Mouse (Mus musculus) heart, postnatal 4 days (tissue): ENCODE results near the gene Hoxa4. TPM values are rescaled to one million over a fixed set of nuclear protein-coding genes. Genes with fewer than 3 reads are reported as not detected.

Experiments
- DNase-seq: peaks from one replicate; pipeline ENCODE4 v3.0.0; 2021
- total RNA-seq, 2 experiments: library from RNA; stranded (reverse); gene quantifications; 2 replicates each; pipeline ENCODE4 v1.2.3; 2021

The Hoxa4 gene
- under 1 TPM; 0.71 to 0.86 TPM for total RNA-seq

DNA sequence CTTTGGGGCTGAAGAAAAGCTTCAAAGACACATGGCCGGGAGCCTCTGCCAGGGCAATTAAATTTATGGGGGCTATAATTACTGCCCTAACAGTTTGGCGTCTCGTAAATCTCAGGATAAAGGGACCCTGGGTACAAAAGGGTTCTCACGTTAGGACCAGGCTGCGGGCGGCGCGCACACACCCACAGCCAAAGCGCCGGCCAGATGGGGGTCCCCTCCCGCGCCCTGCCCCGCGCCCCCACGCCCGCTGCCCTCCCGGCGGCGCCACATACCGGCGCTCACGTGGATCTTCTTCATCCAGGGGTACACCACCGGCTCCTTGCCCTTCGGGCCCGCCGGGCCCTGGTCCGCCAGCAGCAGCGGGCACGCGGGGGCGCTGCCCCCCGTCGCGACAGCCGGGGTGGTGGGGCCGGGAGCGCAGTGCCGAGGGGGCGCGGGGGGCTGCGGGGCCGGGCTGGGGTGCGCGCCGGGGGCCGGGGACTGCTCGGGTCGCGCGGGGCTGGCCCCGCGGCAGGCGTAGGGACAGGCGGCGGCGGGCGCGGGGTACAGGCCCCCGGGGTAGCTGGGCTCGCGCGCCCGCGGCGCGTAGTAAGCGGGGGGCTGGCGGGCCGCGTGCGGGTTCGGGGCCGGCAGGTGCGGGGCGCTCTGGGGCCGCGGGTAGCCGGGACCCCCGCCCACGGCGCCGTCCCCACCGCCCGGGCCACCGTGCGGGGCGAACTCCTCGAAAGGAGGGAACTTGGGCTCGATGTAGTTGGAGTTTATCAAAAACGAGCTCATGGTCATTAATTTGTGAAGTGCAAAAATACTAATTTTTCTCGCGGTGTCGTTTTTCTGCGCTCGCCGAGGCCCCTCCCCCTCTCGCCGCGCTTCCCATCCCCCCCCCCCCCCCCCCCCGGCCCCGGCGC, at the start of gene Hoxa4:
TSS of gene Hoxa4 (minus strand) at position 848 of the 905 bp plus-strand sequence.
- no peak for DNase-seq

DNA sequence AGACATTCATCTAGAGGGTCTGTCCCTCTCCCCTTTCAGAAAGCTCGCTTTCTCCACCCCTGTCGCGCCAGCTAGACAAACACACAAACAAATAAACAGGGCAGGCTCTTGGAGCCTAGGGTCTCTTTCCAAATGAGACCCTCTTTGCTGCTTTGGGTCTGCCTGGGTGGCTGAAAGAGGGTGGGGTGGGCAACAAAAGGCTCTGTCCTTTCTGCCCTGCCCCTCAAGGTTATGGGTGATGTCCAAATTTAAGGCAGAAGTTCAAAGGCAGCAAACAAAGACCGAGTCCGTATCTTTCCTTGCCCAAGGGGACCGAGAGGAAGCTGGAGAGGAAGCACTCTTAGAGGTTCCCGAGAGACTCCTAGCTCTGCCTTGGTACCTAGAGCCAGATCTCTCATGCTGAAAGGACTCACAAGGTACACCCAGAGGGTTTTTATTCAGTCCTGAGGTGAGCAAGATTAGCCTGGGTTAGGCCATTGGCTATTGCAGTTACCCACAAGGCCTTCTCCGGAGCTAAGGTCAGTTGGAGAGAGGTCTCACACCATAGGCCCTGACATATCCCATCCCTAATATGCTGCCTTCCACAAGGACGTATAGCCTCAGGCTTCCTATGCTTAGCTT, 49.6 kb upstream of the Hoxa4 start:
- DNase-seq: no peak

DNA sequence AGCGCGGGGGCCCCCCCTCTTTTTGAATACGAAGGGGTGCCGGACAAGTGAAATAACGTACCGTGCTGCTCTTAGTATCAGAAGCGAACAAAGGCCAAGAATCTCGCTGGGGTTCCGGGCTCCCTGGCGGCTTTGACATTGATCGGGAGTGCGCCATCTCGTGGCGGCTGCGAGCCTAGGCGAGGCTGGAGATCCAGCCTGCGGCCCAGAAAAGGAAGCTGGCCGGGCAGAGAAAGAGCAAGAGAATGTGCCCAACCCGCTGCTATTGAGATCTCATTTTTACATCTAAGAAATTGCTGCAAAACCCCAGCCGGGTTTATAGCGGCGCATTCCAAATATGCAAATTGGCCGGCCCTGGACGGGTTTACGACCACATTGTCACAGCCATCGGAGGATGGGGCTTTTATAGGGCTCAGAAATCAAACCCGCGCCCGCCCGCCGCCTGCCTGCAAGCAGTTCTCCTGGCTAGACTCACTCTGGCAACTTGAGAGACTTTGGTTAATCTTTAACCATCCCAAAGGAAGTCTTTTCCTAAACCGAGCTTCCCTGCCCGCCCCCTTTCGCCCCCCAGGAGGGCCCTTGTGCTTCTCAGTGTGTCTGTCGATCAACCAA, 48.9 kb upstream of the Hoxa4 start, which contains the start of gene Hoxa10:
TSS of gene Hoxa10 (minus strand) at position 466 of the 612 bp plus-strand sequence.
- DNase-seq: peak; percentile 86

DNA sequence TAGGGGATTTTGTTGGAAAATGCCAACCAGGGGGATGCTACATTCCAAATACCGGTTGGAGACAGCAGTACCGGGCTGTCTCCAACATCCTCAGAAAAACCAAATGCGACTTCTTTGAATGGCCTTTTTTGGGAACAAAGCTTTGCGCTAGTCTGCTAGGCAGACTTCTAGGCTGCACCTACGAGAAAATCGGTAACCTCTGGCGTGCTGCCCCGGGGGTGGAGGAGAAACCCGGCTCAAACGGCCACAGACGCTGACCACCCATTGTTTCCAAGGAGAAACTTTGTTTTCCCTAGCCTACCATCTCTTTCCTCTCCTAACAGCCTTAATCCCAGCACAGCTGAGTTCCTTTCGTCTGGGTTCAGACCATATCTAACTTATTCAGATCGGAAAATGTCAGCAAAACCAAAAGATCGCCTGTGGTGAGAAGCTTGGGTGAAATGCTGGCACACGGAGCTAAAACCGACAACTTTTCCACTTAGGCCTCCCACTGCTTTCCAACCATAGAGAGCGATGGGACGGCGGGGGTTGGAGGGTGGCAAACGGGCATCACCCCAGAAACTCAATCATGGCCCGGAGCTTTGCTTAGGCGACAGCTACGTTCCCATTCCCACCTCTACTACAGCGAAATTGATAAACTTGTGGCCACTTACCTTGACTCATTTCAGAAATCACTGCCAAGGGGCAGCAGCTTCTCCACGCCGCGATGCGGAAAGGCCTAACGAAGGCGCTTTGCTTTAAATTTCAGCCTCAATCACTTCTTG, 48.3 kb upstream of the Hoxa4 start:
- peak; percentile 9 for DNase-seq

DNA sequence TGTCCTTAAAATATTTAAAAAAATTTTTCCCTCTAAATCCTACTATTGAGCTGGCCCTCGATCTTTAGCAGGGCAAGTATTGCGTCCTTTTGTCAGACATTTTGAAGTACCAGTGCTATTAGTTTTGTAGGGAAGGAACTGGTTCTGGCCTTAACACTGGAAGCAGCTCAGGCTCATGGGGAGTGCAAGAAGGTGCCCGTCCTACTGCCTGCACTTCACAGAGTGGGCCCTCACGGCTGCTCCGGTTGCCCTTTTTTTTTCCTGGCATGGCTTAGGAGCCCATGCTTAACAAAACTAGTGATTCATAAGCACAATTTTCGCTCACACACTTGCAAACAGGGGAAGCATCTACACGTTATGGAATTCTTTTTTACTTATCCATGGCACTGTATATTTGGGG, 47.4 kb upstream of the Hoxa4 start:
- peak; percentile 9 for DNase-seq

DNA sequence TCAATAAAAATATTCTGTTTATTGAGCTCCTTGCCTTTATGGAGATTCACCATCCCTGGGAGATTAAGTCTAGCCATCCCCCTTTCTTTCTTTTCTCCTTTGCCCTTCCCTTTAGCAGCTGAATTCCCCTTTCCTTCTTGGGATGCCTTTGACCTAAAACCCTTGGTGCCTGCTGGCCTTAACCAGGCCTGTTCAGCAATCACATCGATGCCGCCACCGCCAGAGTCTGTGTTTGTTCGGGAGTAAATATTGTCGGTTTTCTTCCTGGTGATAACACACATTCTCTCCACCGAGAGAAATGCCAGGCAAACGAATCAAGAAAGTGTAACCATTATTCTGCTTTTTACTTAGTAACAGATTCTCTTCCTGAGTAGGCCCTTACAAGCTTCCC, 46.6 kb upstream of the Hoxa4 start:
- DNase-seq: no peak

DNA sequence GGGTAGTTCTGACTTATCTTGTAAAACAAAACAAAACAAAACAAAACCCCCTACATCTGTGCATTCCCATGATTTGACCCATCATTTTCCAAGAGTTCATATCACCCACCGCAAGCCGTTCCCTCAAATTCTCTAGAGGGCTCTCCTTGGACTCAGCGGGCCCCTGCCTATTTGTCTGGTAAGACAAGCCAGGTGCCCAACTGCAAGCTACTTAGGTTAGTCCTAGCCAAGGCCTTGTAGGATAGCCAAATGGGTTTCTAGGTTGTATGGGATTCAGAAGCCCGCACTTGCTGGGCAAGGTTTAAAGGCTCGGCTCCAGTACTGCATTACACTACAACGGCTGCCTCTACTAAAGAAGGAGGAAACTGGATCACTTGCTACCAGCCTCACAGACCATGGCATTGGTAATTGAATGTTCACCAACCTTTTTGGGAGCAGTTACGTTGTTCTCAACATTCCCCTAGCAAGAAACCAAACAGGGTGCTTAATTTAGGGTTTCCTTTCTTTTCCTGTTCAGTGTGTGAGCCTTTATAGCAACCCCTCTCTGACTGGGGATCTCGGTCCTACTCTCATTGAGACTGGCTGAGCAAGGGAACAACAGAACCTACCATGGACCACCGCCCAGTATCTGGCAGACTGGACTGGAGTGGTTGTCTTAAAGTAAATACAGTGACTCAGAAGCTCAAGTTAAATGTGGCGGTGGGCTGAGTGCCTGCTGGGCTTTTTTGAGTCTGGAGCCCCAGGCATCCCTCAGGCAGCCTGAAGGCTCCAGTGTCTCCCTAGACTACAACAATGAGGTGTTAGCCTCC, 46.0 kb upstream of the Hoxa4 start:
- no peak for DNase-seq

DNA sequence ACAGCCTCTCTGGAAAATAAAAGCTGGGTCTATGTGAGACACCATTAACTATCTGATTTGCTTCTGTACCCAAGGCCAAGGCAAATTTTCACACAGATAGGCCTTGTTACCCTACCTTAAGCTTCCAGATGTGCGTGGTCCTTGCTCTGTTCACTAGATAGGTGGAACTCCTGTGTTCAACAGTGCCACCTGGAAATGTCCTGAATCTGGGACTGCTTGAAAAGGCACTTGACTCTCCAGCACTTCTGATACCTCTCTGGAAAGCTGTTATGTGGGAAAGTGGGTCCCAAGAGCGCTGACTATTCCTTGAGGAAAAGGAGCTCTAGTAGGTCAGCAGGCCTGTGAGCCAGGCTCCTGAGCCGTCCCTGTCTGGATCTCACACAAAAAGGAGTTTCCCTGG, 45.3 kb upstream of the Hoxa4 start:
- no peak for DNase-seq

DNA sequence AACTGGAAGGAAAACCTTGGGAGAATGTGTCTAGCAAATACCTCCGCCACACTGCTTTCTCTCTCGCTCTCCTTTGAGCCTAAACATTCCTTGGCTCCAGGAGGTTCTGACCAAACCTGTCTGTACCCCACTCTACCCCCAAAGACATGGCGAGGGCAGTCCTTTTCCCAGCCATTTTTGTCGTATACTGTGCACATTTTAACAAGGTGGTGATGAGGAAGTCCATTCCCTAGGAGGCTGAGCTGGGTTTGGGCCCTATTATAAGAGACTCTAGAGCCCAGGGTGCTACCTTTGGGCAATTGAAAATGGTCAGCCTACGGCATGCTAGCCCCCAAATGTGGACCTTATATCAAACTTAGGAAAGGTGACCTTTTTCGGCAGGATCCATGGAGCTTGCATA, 44.3 kb upstream of the Hoxa4 start:
- DNase-seq: no peak

DNA sequence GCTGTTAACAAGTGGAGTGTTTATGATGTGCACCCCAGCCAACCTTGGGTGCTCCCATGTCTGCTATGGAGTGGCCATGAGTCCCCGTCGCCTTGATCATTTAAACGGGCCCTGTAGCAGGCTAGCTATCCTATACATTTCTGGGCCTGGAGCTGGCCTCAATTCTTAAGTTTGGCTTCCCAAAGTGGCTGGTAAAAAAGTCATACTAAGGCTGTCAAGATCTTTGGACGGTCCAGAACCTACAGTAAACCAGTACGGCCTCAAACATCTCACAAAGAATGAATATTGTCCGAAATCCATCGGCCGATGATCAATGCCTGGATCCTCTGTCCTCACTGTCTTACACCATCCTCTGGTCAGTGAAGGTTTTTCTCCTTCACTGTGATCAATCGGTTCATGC, 43.7 kb upstream of the Hoxa4 start:
- no peak for DNase-seq

DNA sequence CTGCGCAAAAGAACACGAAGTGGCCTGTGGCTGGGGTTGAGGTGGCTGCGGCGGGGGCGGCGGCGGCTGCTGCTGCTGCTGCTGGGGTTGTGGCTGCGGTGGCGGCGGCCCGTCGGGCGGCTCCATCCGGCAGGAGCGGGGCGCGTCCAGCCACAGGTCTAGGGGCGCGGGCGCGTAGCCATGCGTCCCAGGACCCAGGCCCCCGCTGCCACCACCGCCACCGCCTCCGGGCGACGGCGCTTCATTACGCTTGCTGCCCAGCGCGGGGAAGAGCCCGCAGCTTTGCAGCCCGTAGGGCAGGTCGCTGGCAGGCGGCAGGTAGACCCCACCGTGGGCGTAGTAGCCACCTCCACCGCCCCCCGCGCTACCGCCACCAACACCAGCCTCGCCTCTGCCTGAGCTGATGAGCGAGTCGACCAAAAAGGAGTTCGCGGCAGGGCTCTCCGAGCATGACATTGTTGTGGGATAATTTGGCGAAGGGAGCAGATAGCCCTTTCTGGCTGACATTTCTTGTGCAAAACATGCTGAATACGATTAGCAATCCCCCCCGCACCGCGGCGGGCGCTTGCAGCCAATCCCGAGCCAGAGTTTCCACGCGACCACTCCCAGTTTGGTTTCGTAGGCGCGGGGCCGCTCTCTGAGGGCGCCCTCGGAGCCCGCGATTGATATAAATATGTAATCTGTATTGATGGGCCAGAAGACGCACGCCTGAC, 43.0 kb upstream of the Hoxa4 start:
- DNase-seq: no peak

DNA sequence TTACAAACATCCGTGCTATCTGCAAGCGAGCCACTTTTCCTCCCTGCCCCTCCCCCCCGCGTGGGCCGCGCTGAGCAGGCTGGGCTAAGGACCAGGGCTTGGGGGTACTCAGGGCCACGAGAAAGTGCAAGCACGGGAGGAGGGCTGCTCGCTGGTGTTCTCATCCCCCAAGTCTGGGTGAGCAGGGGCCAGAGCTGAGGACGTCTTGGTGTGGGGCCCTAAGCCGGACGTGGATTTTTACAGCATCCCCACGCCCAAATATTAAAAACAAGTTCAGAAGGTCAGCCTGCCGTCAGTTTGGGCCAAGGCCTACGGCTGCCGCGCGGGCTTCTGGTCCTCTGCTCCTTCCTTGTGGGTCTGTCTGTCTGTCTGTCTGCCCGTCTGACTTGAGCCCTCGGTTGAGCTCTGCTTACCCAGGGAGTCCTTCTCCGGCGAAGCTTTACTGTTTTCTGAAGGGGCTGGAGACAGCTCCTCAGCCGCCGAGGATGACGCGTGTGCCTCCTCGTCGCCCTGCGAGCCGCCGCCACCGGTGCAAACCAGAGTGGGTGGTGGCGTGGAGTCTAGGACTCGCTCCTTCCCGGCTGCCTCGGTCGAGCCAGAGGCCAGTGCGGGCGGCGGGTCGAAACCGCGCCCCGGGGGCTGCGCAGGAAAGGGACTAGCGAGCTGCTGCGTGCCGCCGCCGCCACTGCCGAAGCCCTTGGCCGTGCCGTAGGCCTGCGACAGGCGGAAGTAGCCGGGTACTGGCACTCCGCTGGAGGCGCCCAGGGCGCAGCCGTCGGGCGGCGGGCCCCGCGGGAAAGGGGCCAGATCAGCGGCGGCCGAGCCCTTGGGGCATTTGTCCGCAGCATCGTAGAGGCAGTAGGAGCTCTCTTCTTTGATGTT, 42.2 kb upstream of the Hoxa4 start:
- no peak for DNase-seq

DNA sequence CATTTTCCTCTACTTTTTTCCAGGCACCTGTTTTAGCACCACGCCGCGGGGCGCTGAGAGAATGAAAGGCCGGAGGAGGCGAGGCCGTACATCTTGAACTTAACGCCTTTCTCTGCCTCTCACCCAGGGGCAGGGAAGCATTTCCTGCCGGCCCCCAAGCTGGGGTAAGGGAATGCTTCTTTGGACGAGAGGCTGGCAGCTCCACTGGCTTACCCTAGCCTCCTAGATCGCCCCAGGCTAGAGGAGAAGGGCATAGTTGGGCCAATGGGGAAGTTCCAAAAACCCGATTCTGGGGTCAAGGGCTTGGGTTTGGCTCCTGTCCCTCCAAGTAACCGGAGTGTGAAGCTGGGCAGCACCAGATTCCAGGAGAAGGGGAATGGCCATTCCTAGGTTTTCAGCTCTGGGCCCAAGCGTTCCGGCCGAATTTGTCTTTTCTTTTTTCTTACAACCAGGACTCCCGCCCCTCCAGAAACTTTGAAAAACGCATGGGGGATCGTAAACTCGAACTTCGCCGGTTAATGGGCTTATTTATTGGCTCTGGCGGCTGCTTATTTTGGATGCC, 41.5 kb upstream of the Hoxa4 start:
- no peak for DNase-seq

DNA sequence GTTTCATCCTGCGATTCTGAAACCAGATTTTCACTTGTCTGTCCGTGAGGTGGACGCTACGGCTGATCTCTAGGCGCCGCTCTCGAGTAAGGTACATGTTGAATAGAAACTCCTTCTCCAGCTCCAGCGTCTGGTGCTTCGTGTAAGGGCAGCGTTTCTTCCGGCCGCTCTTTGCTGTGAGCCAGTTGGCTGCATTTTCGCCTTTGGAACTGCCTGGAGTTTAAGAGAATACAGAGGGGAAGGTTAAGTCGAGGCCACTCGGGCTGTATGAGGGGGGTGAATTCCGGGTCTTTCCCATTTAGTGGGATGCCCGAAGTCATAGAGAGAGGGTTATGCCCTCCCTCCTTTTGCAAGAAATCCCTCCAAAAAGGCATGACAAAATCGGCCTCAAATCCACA, 41.0 kb upstream of the Hoxa4 start:
- no peak for DNase-seq

DNA sequence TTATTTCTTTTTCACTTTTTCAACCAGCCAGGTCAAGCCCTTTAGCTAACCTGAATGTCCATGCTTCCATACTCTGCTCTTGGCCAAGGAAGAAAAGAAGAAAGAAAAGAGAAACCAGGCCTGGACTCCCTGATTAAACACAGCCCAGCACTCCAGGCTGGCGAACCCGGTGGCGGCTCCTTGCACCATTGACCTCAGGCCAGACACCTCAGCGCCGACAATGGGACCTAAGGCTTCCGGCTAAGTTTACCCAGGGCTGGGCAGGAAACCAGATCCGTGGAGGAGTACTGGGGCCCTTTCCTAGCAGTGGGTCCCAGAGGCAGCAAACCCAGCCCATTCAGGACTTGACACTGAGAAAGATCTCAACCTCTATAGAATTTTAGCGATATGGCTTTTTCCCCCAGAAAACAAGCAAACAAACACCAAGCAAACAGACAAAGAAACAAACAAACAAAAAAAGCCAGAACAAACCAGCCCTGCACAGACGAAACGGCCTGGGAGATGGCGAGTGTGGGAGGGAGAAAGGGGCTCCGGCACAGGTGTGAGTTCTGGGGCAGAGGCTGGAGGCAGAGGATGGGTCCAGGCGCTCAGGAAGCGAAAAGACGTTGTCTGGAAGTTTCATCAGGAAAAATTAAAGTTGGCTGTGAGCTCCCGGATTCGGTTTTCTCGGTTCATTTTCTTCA, 40.5 kb upstream of the Hoxa4 start:
- no peak for DNase-seq

DNA sequence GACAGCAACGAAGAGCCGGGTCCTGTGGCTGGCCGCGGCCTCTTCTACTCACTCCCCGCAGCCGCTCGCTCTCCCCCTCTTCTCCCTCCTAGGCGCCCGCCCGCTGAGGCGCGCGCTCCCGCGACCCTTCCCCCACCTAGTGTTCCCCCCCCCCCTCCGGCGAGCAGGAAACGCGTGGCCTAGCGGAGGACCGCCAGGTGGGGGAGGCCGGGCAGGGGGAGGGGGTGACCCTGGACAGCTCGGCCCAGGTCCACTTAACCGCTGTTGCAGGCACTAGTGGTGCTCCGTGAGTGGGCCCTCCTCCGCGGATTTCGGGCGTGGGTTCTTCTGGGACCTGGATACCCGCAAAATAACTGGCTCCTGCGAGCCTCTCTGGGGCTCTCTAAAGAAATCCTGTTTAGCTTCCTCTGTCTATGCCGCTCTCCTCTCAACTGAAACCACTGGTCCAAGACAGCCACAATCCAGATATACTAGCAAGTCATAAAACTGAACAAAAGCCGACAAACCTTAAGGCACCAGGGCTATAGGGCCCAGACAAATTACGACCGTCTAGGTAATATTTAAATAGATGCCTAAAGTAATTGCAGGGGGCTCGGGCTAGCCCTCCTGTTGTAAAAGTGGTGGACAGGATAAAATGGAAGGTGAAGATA, 39.1 kb upstream of the Hoxa4 start, which contains the start of gene Hoxa9:
TSS of gene Hoxa9 (minus strand) at position 574 of the 650 bp plus-strand sequence.
- DNase-seq: no peak

DNA sequence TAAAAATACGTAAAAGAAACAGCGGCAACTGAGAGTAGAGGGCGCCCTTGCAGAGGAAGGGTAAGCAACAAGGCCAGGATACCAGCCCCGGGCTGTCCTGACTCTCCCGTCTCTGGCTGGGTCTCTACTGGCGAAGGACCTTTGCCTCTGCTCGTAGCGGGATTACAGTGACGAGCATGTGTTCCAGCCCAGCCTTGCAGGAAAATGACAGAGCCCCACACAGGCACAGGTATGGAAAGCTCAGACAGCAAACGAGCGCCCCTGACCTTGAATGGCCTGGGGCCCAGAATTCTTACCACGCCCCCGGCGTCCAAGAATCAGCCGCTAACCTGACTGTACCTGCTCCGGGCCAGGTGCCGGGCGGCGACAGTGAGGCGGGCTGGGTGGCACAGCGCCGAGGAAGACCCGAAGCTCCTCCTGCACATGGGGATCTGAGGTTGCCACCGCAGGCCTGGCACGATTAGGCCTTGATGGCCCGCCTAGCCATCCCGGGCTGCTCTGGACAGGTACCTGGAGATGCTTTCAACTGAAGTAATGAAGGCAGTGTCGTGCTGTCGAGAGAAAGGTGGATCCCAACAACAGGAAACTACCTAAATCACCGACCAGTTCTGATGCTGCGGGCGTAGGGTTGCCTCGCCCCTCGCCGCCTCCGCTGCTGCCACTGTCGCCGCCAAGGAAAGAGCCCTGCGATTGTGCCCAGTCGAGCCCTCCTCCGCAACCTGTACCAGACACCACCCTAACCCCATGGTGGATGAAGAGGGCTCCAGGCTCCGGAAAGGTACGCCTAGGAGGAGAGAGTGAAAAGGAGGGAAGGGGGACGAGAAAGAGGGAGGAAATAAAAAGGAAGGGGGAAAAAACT, 38.2 kb upstream of the Hoxa4 start:
- DNase-seq: no peak
